Mouse (Mus musculus): ENCODE measurements around the gene Myof.

The Myof gene

GRCm38 (mm10) chr19:37937092-37937491 lies 106.3 kb downstream of the Myof start:
- DNase-seq, result no peak

DNA sequence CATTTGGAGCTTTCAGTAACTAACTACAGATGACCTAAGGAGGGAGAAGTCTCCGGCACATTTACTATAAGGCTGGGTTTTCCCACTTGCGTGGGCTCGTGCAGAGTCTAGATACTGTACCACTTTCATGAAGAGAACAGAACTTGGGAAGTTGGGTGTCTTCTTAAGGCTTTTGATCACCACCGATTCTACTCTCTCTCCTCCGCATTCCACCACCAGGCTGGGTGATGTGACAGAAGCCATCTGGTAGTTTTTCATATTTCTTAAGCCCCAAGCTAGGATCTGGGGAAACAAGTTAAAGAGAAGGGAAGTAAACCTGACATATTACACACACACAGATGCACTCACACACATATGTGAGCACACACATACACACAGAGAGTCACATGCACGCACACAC lies 108.7 kb downstream of the Myof start:
- no peak for DNase-seq

DNA sequence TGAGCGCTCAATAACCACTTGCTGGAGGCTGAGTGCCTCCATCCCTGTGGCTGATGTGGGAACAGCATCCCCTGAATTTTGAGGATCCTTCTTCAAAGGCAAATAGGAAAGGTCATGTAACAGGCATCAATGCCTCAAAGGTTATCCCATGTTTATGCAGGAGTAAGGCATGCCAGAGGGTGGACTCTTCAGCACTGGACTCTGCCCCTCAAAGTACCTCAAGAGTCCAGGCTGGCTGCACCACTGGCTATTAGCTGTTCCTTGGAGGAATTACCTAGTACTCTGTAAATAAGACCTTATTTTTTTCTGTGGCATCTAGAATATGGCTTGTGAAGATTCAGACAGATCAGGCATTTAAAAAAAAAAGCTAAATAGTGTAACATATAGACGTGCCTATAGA lies 111.2 kb downstream of the Myof start:
- no peak for DNase-seq

DNA sequence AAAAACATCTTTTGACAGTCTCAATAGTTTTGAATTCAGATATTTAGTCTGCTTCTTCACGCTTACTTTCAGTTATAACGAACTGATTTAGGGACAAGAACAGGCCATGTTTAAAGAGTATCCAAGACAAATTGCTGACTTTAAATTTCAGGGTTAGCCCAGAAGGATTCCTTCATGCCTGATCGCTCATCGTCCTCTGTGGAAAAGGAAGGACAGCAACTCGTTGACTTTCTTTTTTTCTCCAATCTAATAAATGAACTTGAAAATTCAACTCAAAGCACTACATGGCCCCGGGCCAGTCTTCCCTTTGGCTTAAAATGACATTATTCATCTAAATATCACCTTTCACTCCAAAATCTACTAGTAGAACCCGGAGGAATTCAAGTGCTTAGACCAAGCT lies 115.5 kb downstream of the Myof start:
- DNase-seq, result no peak

DNA sequence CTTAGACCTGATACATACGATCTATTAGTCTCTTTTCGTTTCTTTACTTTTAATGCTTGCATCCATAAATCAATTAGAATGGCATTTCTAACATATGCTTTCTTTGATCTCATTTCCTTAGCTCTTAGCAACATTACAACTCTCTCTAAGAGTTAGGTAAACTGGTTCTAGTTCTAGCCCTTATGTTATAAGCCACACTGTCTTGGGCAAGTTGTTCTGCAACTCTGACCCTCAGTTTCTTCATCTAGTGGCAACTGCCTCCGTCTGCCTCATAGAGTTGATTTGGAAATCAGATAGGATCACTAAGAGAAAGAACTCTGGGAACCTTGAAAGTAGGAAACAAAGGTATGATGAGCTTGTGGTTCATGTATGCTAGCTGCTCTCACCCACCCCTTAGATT lies 118.1 kb downstream of the Myof start:
- DNase-seq, result no peak

DNA sequence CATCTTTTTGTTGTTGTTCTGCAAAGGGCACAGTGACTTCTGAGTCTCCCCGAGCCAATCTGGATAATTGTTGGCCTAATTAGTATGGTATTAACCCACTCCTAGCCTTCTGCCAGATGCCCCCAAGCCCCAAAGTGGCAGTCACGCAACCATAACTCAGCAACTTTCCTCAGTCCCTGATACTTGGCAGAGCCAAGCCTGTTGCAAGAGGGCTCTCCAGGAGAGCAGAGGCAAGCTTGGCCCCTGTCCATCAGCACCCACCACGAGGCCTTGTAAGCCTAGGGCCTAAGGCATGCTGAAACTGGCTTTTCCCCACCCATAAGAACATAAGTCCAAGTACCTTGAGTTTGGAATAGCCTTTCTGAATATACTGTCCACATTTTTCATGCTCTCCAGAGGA lies 119.1 kb downstream of the Myof start:
- no peak for DNase-seq

GRCm38 (mm10) chr19:37921098-37921497 lies 122.3 kb downstream of the Myof start:
- no peak for DNase-seq

GRCm38 (mm10) chr19:37918515-37918932 lies 124.9 kb downstream of the Myof start:
- DNase-seq, result no peak

DNA sequence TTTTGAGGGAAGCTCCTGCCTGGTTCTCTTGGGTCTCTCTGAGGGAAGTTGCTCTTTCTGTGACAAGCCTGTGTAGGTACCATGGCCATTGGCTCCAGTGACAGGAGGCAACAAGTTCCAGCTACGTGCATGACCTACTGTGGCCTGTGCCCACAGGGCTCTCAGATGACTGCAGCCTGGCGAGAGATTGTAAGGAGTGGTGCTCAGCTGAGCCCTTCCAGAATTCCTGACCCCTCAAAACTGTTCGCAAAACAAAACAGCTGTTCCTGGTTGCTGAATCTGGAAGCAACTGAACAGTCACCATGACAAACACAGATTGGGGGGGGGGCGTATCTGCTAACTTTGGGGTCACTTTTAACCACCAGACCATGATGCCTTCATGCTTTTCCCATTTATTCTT lies 129.1 kb downstream of the Myof start:
- no peak for DNase-seq

DNA sequence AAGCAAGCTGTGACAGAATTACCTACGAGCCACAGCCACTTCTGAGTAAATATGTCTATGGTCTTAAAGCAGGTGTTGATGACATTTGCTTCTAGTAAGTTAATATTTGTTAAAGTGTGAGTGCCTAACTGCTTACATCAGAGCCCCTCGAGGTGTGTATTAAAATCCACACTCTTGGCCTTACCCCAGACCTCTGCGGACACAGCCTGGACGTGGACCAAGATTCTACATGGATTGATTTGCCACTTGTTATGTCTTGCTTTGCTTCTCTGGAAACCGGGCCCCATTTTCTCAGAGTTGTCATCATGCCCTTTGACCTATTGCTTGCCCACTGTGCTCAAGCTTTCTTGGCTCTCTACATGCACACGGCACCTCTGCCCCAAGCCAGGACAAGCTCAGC lies 130.9 kb downstream of the Myof start:
- no peak for DNase-seq

DNA sequence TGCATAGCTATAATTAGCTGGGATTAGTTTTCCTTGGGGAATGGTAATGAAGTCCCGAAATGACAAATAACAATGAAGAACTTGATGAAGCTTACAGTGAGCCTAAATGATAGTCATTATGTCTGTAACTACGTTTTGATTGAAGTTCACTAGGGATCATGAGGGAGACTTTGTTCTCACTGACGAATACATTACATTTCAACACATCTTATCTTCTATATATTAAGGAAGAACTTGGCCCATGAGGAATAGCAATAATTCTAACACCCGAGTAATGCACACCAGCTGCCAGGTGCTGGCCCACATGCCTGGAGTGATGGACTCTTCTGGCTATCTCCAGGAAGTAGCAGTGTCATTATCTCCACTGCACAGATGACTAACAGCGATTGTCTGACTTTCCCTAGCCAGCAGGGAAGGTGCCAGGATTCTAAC lies 133.5 kb downstream of the Myof start:
- no peak for DNase-seq

DNA sequence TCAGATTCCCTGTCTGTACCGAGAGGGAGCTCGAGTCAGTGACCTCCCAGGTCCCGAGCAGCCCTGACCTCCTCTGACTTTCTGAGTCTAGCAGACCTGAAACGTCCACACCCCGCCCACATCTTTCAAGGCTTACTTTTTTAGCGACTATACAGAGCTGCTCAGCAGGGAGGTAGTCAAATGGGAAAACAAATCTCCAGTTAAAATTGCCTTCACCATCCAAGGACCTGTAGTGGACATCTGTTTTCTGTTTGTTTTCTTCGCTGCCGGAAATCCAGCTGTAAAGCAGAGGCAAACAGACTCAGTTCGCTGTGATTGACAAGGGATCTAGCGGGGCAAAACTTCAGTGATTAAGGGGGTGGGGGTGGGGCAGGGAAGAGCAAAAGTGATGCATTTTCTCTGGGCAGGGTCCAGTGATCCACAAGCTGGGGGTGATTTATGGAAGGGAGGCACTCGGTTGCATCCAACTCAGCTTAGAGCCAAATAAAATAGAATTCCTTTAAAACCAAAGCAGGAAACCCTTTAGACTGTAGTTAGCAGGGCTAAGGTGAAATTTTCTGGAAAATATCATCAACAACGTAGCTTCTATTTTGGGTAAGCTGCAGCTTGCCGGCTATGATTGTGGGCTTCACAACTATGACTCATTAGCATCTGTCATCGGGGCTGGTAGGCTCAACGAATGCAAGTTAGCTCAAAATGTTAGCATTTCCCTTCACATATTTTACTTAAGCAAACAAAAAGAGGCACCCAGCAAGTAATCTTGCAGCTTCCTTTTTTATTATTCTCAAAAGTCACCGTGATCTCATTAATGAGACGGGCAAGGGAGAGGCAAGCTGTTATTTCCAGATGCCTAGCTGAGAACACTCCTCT lies 135.7 kb downstream of the Myof start:
- no peak for DNase-seq

DNA sequence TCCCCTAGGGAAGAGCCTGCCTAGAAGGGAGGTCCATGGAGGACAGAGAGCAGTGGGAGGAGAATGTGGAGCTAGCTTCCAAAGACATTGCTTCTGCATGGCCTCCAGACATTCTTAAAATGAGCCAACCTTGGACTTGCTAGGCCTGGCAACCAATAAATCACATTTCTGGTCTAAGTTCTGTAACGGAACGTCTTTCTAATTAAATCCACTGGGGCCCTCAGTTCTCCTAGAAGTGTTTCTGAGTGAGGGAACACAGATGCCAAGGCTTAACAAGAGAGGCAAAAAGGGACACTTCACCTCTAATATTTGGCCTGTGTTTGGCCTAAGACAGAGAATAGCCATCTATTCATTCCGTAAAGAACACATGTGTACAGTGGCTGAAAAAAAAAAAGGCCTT lies 136.5 kb downstream of the Myof start:
- DNase-seq, result no peak

- no peak for DNase-seq
Measured at GRCm38 (mm10) chr19:37896081-37896480, 147.3 kb downstream of the Myof start.

GRCm38 (mm10) chr19:37891006-37891405 lies 152.4 kb downstream of the Myof start:
- DNase-seq, result no peak

GRCm38 (mm10) chr19:37886355-37887120 lies 156.8 kb downstream of the Myof start:
- peak in 1 of 2 experiments; percentile 27 for DNase-seq

- no peak for DNase-seq
Measured at GRCm38 (mm10) chr19:37881431-37882081, 161.8 kb downstream of the Myof start.

DNA sequence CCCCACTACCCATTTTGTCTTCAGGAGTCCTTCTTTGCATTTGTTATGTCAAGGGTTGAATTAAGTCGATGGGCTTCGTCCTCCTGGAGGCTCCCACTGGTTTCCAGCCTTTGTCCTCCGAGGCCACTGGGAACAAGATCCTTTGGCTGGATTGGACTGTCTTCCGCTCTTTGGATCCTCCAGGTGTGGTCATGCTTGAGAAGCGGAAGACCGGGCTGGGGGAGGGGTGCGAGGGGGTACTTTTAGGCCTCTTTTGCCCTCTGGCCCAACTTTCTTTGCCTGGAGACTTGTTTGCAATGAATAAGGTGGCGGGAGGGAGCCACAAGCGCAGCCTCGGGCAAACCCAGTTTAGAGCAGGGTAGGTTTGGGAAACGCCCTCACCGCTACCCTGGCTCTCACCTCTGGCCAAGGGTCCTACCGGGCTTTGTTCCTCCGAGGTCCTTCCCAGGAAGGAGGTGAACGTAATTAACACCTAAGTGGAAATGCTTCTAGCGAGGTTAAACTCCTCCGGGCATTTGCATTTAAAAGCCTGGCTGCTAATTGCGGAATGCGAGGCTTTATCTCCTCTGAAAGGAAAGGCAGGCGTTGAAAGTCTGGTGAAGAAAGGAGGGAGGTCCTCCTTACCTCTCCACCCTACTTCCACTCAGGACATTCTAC lies 165.7 kb downstream of the Myof start:
- DNase-seq, result no peak

- DNase-seq, result no peak
Measured at GRCm38 (mm10) chr19:37876605-37877245, 166.7 kb downstream of the Myof start.

- no peak for DNase-seq
Measured at GRCm38 (mm10) chr19:37873499-37873898, 169.9 kb downstream of the Myof start.

DNA sequence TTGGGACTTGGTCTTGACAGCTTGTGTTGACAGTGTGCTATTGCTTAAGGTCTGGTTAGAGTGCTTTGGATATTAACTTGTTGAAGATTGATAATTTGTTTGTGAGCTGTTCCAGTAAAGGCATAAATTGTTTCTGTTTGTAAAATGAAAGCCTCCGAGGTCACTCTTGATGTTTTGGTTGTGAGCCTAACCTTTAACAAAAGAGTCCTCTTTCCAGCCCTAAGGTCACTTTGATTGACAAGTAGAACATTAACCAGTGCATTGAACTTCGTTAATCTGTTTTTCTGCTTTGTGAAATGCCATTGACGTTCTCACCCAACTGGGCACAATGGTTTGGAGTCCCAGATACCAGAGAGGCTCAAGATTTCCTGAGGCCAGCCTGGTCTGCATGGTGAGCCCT lies 175.8 kb downstream of the Myof start:
- DNase-seq, result no peak

- no peak for DNase-seq
Measured at GRCm38 (mm10) chr19:37866994-37867393, 176.4 kb downstream of the Myof start.

- no peak for DNase-seq
Measured at GRCm38 (mm10) chr19:37861171-37861570, 182.2 kb downstream of the Myof start.

Data from spleen, adult 18-20 months (tissue).